Mouse (Mus musculus): ENCODE measurements around the gene Fam169a.

- TF ChIP-seq CTCF (IDR thresholded peaks at IDR 0.05; ENCODE audit: insufficient read depth, low read depth, low read length) (no peak), POLR2A (IDR thresholded peaks at IDR 0.05; ENCODE audit: insufficient read depth, low read depth, low read length) (no peak)
Observed at GRCm38 (mm10) chr13:97077556-97077955, 10.5 kb downstream of the Fam169a start.
